Comparison of ENCODE assay signal across 26 mouse cellular contexts in the genomic region with DNA sequence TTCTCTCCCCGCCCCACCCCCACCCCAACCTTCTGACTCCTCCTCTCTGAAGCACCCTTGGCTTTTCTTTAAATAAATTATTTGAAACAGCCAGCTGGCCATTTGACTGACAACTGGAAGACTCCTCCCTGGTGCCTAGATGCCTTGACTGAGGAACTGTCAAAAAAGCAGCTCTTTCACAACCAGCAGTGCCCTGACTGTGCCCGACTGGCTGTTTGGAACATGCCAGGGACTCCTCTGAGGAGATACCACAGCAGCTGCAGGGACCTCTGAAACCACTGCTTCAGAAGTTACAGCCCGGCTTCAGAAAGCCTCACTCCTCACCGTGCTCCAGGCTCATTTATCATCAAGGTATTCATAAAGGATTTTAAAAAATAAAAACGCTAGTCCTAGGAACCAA. TPM values are rescaled to one million over a fixed set of nuclear protein-coding genes. Genes with fewer than 3 reads are reported as not detected.
DNase-seq lines count a peak whose midpoint lies in the region; ATAC-seq and TF ChIP-seq lines count a peak whose summit lies in the region.
"Had no signal": no experiment of that assay in that cellular context is flagged by ENCODE, and none has a peak within 500 bp of the region (broad histone marks: within the 10 kb centered on the region; RNA-seq: fewer than 3 reads in every experiment).

No protein-coding gene starts in this region.

- 0 out of 2 replicates have a peak overlapping the region, but pooled peaks have one; percentile 18 for H3K4me3 ChIP-seq in gastrocnemius, adult 2 months
- H3K4me3 ChIP-seq in limb, embryonic 13.5 days: no peak overlapping the region
- H3K4me3 ChIP-seq in limb, embryonic 10.5 days: no peak overlapping the region
- H3K4me3 ChIP-seq in stomach, embryonic 15.5 days (replicated peaks): no peak overlapping the region
- H3K4me3 ChIP-seq: erythroblast, embryonic 14.5 days; forebrain, embryonic 13.5 days; heart, embryonic 12.5 days; hindbrain, embryonic 13.5 days; kidney, embryonic 15.5 days; left cerebral cortex, adult 2 months; liver, embryonic 15.5 days; lung, embryonic 15.5 days; neural tube, embryonic 13.5 days had no signal

- ATAC-seq in limb, embryonic 13.5 days (ENCODE audit: low FRiP score, low read depth): no peak
- no peak for ATAC-seq in stomach, embryonic 15.5 days (ENCODE audit: insufficient read depth, low FRiP score, low read depth)
- ATAC-seq: forebrain, embryonic 13.5 days had no signal

- DNase-seq in adrenal gland, adult 2 months: peak; percentile 30
- DNase-seq in adrenal gland, adult 8-10 months: no peak
- peak; percentile 65 for DNase-seq in gastrocnemius, adult 2 months
- no peak for DNase-seq in gastrocnemius, postnatal 4 days (ENCODE audit: low spot score in 2 of 2)
- no peak for DNase-seq in limb, embryonic 10.5 days (ENCODE audit: low spot score)
- DNase-seq in frontal cortex, adult 2 months (ENCODE audit: extremely low spot score in 1 of 2, low spot score in 1 of 2): no peak
- DNase-seq: cerebellum, adult 9-11 months; heart, adult 18-20 months; kidney, adult 11 months; layer of hippocampus, adult 9-11 months; liver; lung, postnatal 36 days; midbrain, embryonic 14.5 days; thymus, postnatal 36 days had no signal

- H3K27ac ChIP-seq in gastrocnemius, adult 2 months: peak overlapping the region; percentile 82
- H3K27ac ChIP-seq in limb, embryonic 13.5 days: peak overlapping the region; percentile 15; the same call in 1 of the 2 replicates
- no peak overlapping the region for H3K27ac ChIP-seq in limb, embryonic 10.5 days
- H3K27ac ChIP-seq in stomach, embryonic 15.5 days: peak overlapping the region; percentile 1; the same call in 1 of the 2 replicates
- H3K27ac ChIP-seq: forebrain, embryonic 13.5 days; hindbrain, embryonic 13.5 days; kidney, embryonic 15.5 days; left cerebral cortex, adult 2 months; liver, embryonic 15.5 days; lung, embryonic 15.5 days; neural tube, embryonic 13.5 days had no signal

- 83% methylated on average over 5 of the region's 5 CpGs for WGBS in limb, embryonic 13.5 days
- WGBS in limb, embryonic 10.5 days: 89% methylated on average over 5 of the region's 5 CpGs
- 58% methylated on average over 5 of the region's 5 CpGs for WGBS in stomach, embryonic 15.5 days

- TF ChIP-seq CTCF in gastrocnemius, adult 2 months (IDR thresholded peaks at IDR 0.05): no peak

- intact Hi-C loops in gastrocnemius, adult 2 months (cut with DNase I): loop anchor here (5.0 kb wide), 1 partner anchor 103 kb away; no protein-coding TSS in a partner anchor

- H3K27me3 ChIP-seq in limb, embryonic 13.5 days: no peaks in the 10 kb centered on the region
- no peaks in the 10 kb centered on the region for H3K27me3 ChIP-seq in limb, embryonic 10.5 days (ENCODE audit: low read depth, poor library complexity, severe bottlenecking)
- H3K27me3 ChIP-seq in stomach, embryonic 15.5 days (replicated peaks): no peaks in the 10 kb centered on the region
- H3K27me3 ChIP-seq: forebrain, embryonic 13.5 days; heart, embryonic 12.5 days; hindbrain, embryonic 13.5 days; kidney, embryonic 15.5 days; liver, embryonic 15.5 days; lung, embryonic 15.5 days; neural tube, embryonic 13.5 days had no signal

- H3K4me2 ChIP-seq in limb, embryonic 13.5 days (replicated peaks): no peak overlapping the region
- no peak overlapping the region for H3K4me2 ChIP-seq in stomach, embryonic 15.5 days
- H3K4me2 ChIP-seq: forebrain, embryonic 13.5 days; heart, embryonic 12.5 days; hindbrain, embryonic 13.5 days; kidney, embryonic 15.5 days; liver, embryonic 15.5 days; lung, embryonic 15.5 days; neural tube, embryonic 13.5 days had no signal

- no peak overlapping the region for H3K9ac ChIP-seq in limb, embryonic 13.5 days
- H3K9ac ChIP-seq in stomach, embryonic 15.5 days: no peak overlapping the region
- H3K9ac ChIP-seq: forebrain, embryonic 13.5 days; heart, embryonic 12.5 days; hindbrain, embryonic 13.5 days; kidney, embryonic 15.5 days; liver, embryonic 15.5 days; lung, embryonic 15.5 days; neural tube, embryonic 13.5 days had no signal

- no peaks in the 10 kb centered on the region for H3K9me3 ChIP-seq in limb, embryonic 13.5 days
- no peaks in the 10 kb centered on the region for H3K9me3 ChIP-seq in limb, embryonic 10.5 days (replicated peaks)
- no peaks in the 10 kb centered on the region for H3K9me3 ChIP-seq in stomach, embryonic 15.5 days
- H3K9me3 ChIP-seq: forebrain, embryonic 13.5 days; heart, embryonic 12.5 days; hindbrain, embryonic 13.5 days; kidney, embryonic 15.5 days; liver, embryonic 15.5 days; lung, embryonic 15.5 days; neural tube, embryonic 13.5 days had no signal

- peaks cover 55% of the 10 kb centered on the region for H3K36me3 ChIP-seq in limb, embryonic 13.5 days
- H3K36me3 ChIP-seq in limb, embryonic 10.5 days: peaks cover 89% of the 10 kb centered on the region
- H3K36me3 ChIP-seq in stomach, embryonic 15.5 days: peaks cover 15% of the 10 kb centered on the region; the same call in 1 of the 2 replicates

- peaks cover 13% of the 10 kb centered on the region for H3K4me1 ChIP-seq in limb, embryonic 13.5 days
- 0 out of 2 replicates have a peak, but pooled peaks cover under 1% of the 10 kb centered on the region for H3K4me1 ChIP-seq in limb, embryonic 10.5 days
- H3K4me1 ChIP-seq in stomach, embryonic 15.5 days: peaks cover under 1% of the 10 kb centered on the region; the same call in 1 of the 2 replicates
- H3K4me1 ChIP-seq: liver, embryonic 15.5 days; lung, embryonic 15.5 days had no signal

RNA-seq across cellular contexts. Expression of gene Bmpr1a, which starts 58.8 kb away (rescaled TPM):
- 10 to 100 TPM; 56.4 to 64.4 TPM for total RNA-seq in adrenal gland, adult 2 months (2021)
- polyA plus RNA-seq in adrenal gland, adult 2 months (2012; rRNA removed): 3.4 and 3.7 TPM in 2 replicates
- 10 to 100 TPM; 60.5 to 74.7 (median 67.1) TPM for total RNA-seq in adrenal gland, adult 8-10 months (2022)
- 10 to 100 TPM; 49.4 to 54.1 TPM for total RNA-seq in gastrocnemius, adult 2 months (2021)
- 100 to 1,000 TPM in 1 of 2 experiments, 10 to 100 TPM in 1; 99.6 to 112 TPM for total RNA-seq in gastrocnemius, postnatal 4 days (2021)
- polyA plus RNA-seq in limb, embryonic 13.5 days (2015; fragmentation: Nextera tagmentation; extraction: Ambion mirVana): 63.1 and 71.3 TPM in 2 replicates
- 45.7 and 58.5 TPM in 2 replicates for polyA plus RNA-seq in limb, embryonic 10.5 days (2016; fragmentation: Nextera tagmentation; extraction: Ambion mirVana)
- polyA plus RNA-seq in stomach, embryonic 15.5 days (2015; fragmentation: Nextera tagmentation; extraction: Ambion mirVana): 47.1 and 49.9 TPM in 2 replicates
- polyA plus RNA-seq in frontal cortex, adult 2 months (2012; rRNA removed): 23.8 and 28.0 TPM in 2 replicates
- total RNA-seq: megakaryocyte-erythroid progenitor cell, adult 5-6 weeks had no signal
- polyA plus RNA-seq: erythroblast, embryonic 14.5 days had no signal

Comparison
In these comparisons a context has a peak if more than half of its experiments do, and no peak if none do; other contexts are left out.
1. DNase-seq: peak in adrenal gland, adult 2 months (single experiment) and gastrocnemius, adult 2 months (single experiment); none in adrenal gland, adult 8-10 months (single experiment), gastrocnemius, postnatal 4 days (0 of 2), limb, embryonic 10.5 days (single experiment) and frontal cortex, adult 2 months (0 of 2).